Mouse (Mus musculus) intestine, embryonic 16.5 days (tissue): Measurements from ENCODE around the gene Mvd. TPM values are rescaled to one million over a fixed set of nuclear protein-coding genes. Genes with fewer than 3 reads are reported as not detected.
A peak's percentile ranks its signal among the peaks of the same experiment; 100 is the strongest.

Source experiments
- ATAC-seq: fragments of 200-750 bp; cut with Nextera tagmentation; 2 replicates; pipeline ENCODE4 v1.8.0; 2017; ENCODE audit warnings: moderate TSS enrichment, moderate library complexity
- H3K27ac ChIP-seq: fragments of 300-500 bp; sonication (generic); 2 replicates; pipeline ENCODE4 v1.5.1; 2014; ENCODE audit warnings: mild to moderate bottlenecking, low read length
- H3K27me3 ChIP-seq: fragments of 300-500 bp; sonication (generic); replicated peaks from 2 replicates; pipeline ENCODE4 v1.6.1; 2014; ENCODE audit warnings: low read length, control low read depth, mixed read lengths; ENCODE audit not compliant: control insufficient read depth, insufficient read depth
- H3K36me3 ChIP-seq: fragments of 300-500 bp; sonication (generic); 2 replicates; pipeline ENCODE4 v1.6.1; 2014; ENCODE audit warnings: low read length, control low read depth; ENCODE audit not compliant: control insufficient read depth, insufficient read depth
- H3K4me1 ChIP-seq: fragments of 300-500 bp; sonication (generic); 2 replicates; pipeline ENCODE4 v1.6.1; 2014; ENCODE audit warnings: low read length, control low read depth, mixed read lengths; ENCODE audit not compliant: control insufficient read depth, insufficient read depth
- H3K4me2 ChIP-seq: fragments of 300-500 bp; sonication (generic); 2 replicates; pipeline ENCODE4 v1.6.1; 2014; ENCODE audit warnings: low read depth, low read length, control low read depth
- H3K4me3 ChIP-seq: fragments of 300-500 bp; sonication (generic); 2 replicates; pipeline ENCODE4 v1.5.1; 2014; ENCODE audit warnings: mild to moderate bottlenecking, low read length
- H3K9ac ChIP-seq: fragments of 300-500 bp; sonication (generic); 2 replicates; pipeline ENCODE4 v1.6.1; 2014; ENCODE audit warnings: low read depth, low read length
- H3K9me3 ChIP-seq: fragments of 300-500 bp; sonication (generic); 2 replicates; pipeline ENCODE4 v1.6.1; 2016; ENCODE audit warnings: low read length, control low read depth; ENCODE audit not compliant: control insufficient read depth
- WGBS: fragments of 180-500 bp; shearing (Covaris S2); extraction: QIAGEN DNeasy Blood & Tissue Kit; methylation state at CpG from one replicate; pipeline ENCODE4 v1.1.7; 2014; 5-methylcytosine and 5-hydroxymethylcytosine counted together
- polyA plus RNA-seq: library from polyadenylated mRNA; unstranded; fragments of >200 nt; fragmentation: Nextera tagmentation; extraction: Ambion mirVana; gene quantifications from 2 replicates; pipeline ENCODE4 v1.2.1, GENCODE M21; 2015

Mvd gene
- polyA plus RNA-seq, 1 experiment from 2014 or later, result 80.4 TPM

- no peaks in the 10 kb centered on the region for H3K36me3 ChIP-seq
- no peaks in the 10 kb centered on the region for H3K9me3 ChIP-seq
- H3K27me3 ChIP-seq, result peaks cover 11% of the 10 kb centered on the region; the same call in 1 of the 2 replicates
- H3K9ac ChIP-seq, result no peak overlapping the region; the same call in 1 of the 2 replicates
- ATAC-seq, result no peak
- peak overlapping the region; percentile 68 for H3K4me2 ChIP-seq
- H3K27ac ChIP-seq, result no peak overlapping the region
- H3K4me3 ChIP-seq, result peak overlapping the region; percentile 41; the same call in 1 of the 2 replicates
- WGBS, result 20% methylated on average over 7 of the region's 7 CpGs
- peaks cover 14% of the 10 kb centered on the region; the same call in 1 of the 2 replicates for H3K4me1 ChIP-seq
These were observed 16.8 kb upstream of the Mvd start for GRCm38 (mm10) chr8:122459990-122460389.

DNA sequence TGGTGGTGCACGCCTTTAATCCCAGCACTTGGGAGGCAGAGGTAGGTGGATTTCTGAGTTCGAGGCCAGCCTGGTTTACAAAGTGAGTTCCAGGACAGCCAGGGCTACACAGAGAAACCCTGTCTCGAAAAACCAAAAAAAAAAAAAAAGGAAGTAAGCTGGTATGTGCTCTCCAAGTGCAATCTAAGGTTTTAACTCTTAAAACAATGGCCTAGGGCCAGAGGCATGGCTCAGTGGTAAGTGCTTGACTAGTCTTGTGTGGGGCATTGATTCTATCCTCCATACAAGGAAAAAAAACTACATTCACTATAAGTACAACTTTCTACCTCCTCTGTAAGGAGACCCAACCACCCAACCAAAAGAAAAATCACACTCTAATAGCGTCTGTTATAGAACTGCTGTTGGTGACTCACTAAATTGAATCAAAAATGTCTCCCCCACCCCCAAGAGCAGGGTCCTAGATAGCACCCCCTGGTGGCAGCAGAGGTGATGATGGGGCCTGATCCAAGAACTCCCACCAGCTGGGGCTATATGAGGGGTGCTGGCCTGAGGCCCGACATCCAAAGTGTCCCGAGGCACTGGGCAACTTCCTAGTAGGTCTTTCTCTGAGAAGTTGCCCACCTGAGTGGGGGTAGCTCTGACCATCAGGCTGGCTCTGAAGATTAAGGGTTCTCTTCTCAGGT is 16.1 kb upstream of the Mvd start:
- no peak for ATAC-seq
- H3K4me2 ChIP-seq, result no peak overlapping the region
- H3K9ac ChIP-seq, result no peak overlapping the region
- peaks cover 14% of the 10 kb centered on the region; the same call in 1 of the 2 replicates for H3K4me1 ChIP-seq
- H3K36me3 ChIP-seq, result no peaks in the 10 kb centered on the region
- 65% methylated on average over 6 of the region's 6 CpGs for WGBS
- no peak overlapping the region for H3K4me3 ChIP-seq
- H3K27me3 ChIP-seq, result peaks cover 11% of the 10 kb centered on the region; the same call in 1 of the 2 replicates
- H3K9me3 ChIP-seq, result no peaks in the 10 kb centered on the region
- H3K27ac ChIP-seq, result no peak overlapping the region

- no peak overlapping the region for H3K4me3 ChIP-seq
- H3K9me3 ChIP-seq, result no peaks in the 10 kb centered on the region
- H3K4me1 ChIP-seq, result peaks cover 6% of the 10 kb centered on the region; the same call in 1 of the 2 replicates
- 81% methylated on average over 11 of the region's 11 CpGs for WGBS
- H3K4me2 ChIP-seq, result no peak overlapping the region
- no peaks in the 10 kb centered on the region for H3K36me3 ChIP-seq
- no peak overlapping the region for H3K9ac ChIP-seq
- ATAC-seq, result no peak
- no peak overlapping the region for H3K27ac ChIP-seq
- peaks cover 11% of the 10 kb centered on the region; the same call in 1 of the 2 replicates for H3K27me3 ChIP-seq
These were observed 13.9 kb upstream of the Mvd start for GRCm38 (mm10) chr8:122457171-122457570.

DNA sequence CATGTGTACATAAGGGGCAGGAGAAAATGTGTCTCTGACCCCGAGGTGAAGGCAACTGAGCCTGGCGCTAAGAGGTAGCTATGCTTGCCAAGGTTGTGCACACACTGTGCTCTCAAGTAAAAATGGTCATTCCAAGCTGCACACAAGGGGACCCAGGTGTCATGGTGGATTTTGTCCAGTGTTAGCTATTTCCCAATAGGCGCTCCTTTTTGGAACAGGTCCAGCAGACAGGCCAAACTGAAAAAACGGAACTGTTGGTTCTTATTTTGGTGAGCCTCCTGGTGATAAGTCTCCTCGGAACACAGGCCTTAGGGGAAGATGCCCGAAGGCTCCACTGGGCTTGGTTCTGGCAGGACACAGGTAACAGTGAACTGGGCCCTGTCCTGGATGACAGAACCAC is 11.2 kb upstream of the Mvd start:
- 85% methylated on average over 6 of the region's 6 CpGs for WGBS
- no peak for ATAC-seq
- peaks cover under 1% of the 10 kb centered on the region; the same call in 1 of the 2 replicates for H3K27me3 ChIP-seq

DNA sequence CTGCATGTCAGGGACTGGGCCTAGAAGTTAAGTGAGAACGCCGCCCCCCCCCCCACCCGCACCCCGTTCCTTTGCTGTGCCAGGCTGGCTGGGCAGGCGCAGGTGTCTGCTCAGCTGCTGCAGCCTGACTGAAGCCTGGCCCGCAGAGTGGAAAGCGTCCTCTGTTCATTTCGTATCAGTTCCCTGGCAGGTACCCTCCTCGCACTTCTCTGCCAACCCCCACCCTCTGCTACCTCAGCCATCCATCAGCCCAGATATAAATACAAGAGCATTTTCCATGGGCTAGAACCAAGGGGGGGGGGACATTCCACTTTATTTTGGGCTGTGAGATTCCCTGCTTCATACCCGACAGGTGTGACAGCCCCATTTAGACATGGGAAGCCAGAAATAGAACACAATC is 8.9 kb upstream of the Mvd start:
- no peaks in the 10 kb centered on the region for H3K27me3 ChIP-seq
- H3K4me3 ChIP-seq, result no peak overlapping the region
- H3K27ac ChIP-seq, result no peak overlapping the region
- H3K9me3 ChIP-seq, result no peaks in the 10 kb centered on the region
- H3K9ac ChIP-seq, result no peak overlapping the region
- no peaks in the 10 kb centered on the region for H3K36me3 ChIP-seq
- H3K4me2 ChIP-seq, result no peak overlapping the region
- no peak for ATAC-seq
- 88% methylated on average over 10 of the region's 10 CpGs for WGBS
- peaks cover 4% of the 10 kb centered on the region; the same call in 1 of the 2 replicates for H3K4me1 ChIP-seq

More for the DNA sequence above, 11.2 kb upstream of the Mvd start:
- Histone ChIP-seq H3K27ac (no peak overlapping the region), H3K36me3 (no peaks in the 10 kb centered on the region), H3K4me2 (no peak overlapping the region), H3K4me1 (peaks cover 4% of the 10 kb centered on the region; the same call in 1 of the 2 replicates), H3K4me3 (no peak overlapping the region), H3K9me3 (no peaks in the 10 kb centered on the region), H3K9ac (no peak overlapping the region)

- no peak overlapping the region for H3K4me2 ChIP-seq
- 61% methylated on average over 7 of the region's 7 CpGs for WGBS
- ATAC-seq, result no peak
- H3K9me3 ChIP-seq, result no peaks in the 10 kb centered on the region
- H3K9ac ChIP-seq, result no peak overlapping the region
- H3K4me3 ChIP-seq, result no peak overlapping the region
- H3K4me1 ChIP-seq, result peaks cover 4% of the 10 kb centered on the region; the same call in 1 of the 2 replicates
- H3K27me3 ChIP-seq, result no peaks in the 10 kb centered on the region
- no peaks in the 10 kb centered on the region for H3K36me3 ChIP-seq
- no peak overlapping the region for H3K27ac ChIP-seq
These were observed 8.0 kb upstream of the Mvd start for GRCm38 (mm10) chr8:122451161-122451703.

- Histone ChIP-seq H3K9ac (0 out of 2 replicates have a peak overlapping the region, but pooled peaks have one; percentile 10), H3K36me3 (no peaks in the 10 kb centered on the region), H3K27ac (no peak overlapping the region), H3K4me1 (peaks cover 23% of the 10 kb centered on the region), H3K9me3 (no peaks in the 10 kb centered on the region), H3K27me3 (no peaks in the 10 kb centered on the region), H3K4me3 (peak overlapping the region; percentile 63; the same call in 1 of the 2 replicates), H3K4me2 (peak overlapping the region; percentile 93)
- ATAC-seq, result no peak
- WGBS, result 58% methylated on average over 3 of the region's 3 CpGs
These were observed 2.0 kb upstream of the Mvd start for GRCm38 (mm10) chr8:122445203-122445602.

DNA sequence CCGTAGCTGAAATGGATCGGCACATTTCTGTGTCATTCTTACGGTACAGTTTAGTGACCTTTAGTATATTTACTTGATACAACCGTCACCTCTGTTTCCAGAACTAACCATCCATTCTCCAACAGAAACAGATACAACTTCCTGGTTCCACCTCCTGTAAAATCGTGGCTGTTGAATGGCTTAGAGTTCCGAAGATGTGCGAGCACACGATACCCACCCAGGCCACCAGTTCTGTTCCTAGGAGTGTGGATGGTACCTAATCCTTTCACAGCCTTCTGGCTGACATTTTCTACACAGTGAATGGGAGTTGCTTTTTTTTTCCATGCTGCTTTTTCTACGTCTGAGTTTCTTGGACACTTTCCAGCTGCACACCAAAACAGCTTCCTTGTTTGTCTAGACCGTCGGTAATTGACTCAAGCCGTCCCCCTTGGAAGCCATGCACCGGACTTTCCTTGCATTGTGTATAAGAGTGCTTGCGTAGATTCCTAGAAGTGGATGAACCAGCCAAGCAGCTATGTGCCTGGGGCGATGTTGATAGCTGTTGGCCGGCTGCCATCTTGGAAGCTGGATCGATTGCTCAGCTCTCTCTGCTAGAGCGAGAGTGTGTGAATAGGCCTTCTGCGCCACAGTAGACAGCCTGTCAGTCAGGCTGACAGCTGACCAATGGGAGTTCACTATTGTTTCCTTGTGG is 981 bp upstream of the Mvd start:
- no peaks in the 10 kb centered on the region for H3K9me3 ChIP-seq
- peak overlapping the region; percentile 74 for H3K9ac ChIP-seq
- peaks cover 23% of the 10 kb centered on the region for H3K4me1 ChIP-seq
- H3K36me3 ChIP-seq, result peaks cover 6% of the 10 kb centered on the region
- peak; percentile 65 for ATAC-seq
- 2% methylated on average over 19 of the region's 19 CpGs for WGBS
- H3K4me2 ChIP-seq, result peak overlapping the region; percentile 93
- H3K27me3 ChIP-seq, result no peaks in the 10 kb centered on the region
- peak overlapping the region; percentile 98 for H3K27ac ChIP-seq
- H3K4me3 ChIP-seq, result peak overlapping the region; percentile 63

DNA sequence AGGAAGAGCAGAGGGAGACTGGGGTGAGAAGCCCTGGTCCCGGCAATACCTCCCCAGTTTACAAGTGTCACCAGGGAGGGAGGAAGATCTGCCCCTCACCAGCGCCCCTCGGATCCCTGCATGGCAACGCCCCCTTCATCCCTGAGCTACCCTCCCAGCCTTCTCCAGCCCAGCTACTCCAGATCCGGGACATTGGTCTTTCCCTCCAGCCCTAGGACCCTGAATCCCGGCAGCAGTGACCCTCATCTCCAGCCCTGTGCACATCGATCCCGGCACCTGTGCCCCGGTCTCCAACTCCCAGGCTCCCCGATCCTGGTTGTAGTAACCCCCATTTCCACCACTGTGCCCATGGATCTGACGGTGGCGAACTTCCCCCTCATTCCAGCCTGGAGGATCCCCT is 441 bp downstream of the Mvd start:
- peak overlapping the region; percentile 72 for H3K27ac ChIP-seq
- WGBS, result under 1% methylated on average over 12 of the region's 12 CpGs
- peak; percentile 9 for ATAC-seq

More for the DNA sequence above, 441 bp downstream of the Mvd start:
- Histone ChIP-seq H3K4me1 (peaks cover 27% of the 10 kb centered on the region), H3K4me2 (peak overlapping the region; percentile 93), H3K9me3 (no peaks in the 10 kb centered on the region), H3K27me3 (no peaks in the 10 kb centered on the region), H3K36me3 (peaks cover 7% of the 10 kb centered on the region), H3K4me3 (peak overlapping the region; percentile 85), H3K9ac (peak overlapping the region; percentile 82)
